In the genomic region with DNA sequence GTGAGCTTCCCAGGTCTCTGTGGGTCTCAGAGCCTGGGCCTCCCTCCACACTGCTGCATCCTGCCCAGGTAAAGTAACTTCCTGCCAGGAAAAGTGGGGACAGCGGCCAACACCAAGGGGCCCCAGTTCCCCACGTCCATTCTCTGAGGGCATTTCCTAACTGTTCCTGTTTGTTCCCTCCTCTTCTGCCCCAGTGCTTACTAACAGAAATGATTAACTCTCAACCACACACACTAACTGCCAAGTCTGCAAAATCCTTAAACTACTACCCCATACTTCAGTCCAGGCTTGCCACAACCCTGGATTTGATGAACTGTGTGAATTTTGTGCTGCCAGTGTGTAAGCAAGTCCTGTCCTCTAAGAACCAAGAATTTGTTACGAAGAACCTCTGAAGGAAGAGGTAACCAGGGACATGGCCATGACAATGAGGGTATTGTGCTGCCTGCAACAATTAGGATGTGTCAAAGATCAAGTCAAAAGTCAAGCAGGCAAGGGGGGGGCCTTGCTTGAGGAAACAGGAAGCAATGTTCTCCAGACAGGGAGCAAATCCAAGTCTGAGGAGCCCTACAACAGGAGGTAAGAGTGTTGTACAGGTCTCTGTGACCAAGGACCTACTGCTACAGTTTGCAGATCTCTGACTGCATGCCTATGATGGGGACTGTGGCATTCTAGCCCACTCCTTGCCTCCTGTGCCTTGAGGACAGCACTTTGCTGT, we compare ENCODE assay signal across 10 mouse cellular contexts. TPM values are rescaled to one million over a fixed set of nuclear protein-coding genes. Genes with fewer than 3 reads are reported as not detected.
DNase-seq lines count a peak whose midpoint lies in the region; ATAC-seq lines count a peak whose summit lies in the region.
"Had no signal": no experiment of that assay in that cellular context is flagged by ENCODE, and none has a peak within 500 bp of the region (broad histone marks: within the 10 kb centered on the region; RNA-seq: fewer than 3 reads in every experiment).

No protein-coding gene starts in this region.

- peak overlapping the region; percentile 59; the same call in 1 of the 2 replicates for H3K27ac ChIP-seq in forebrain, embryonic 10.5 days
- H3K27ac ChIP-seq in forebrain, embryonic 14.5 days (ENCODE audit: low read depth, low read length) = no peak overlapping the region
- 0 out of 2 replicates have a peak overlapping the region, but pooled peaks have one; percentile 30 for H3K27ac ChIP-seq in limb, embryonic 10.5 days
- no peak overlapping the region for H3K27ac ChIP-seq in midbrain, embryonic 16.5 days (ENCODE audit: low read length)

- H3K4me3 ChIP-seq in forebrain, embryonic 10.5 days = no peak overlapping the region
- no peak overlapping the region for H3K4me3 ChIP-seq in forebrain, embryonic 14.5 days (ENCODE audit: low read depth, low read length)
- H3K4me3 ChIP-seq in megakaryocyte, embryonic 14.5 days (replicated peaks) = peak overlapping the region; percentile 76
- H3K4me3 ChIP-seq in limb, embryonic 10.5 days = no peak overlapping the region
- H3K4me3 ChIP-seq in midbrain, embryonic 16.5 days (ENCODE audit: low read depth, low read length) = no peak overlapping the region

- ATAC-seq in forebrain, embryonic 14.5 days = no peak
- ATAC-seq in megakaryocyte, adult 5-6 weeks (ENCODE audit: poor library complexity, severe bottlenecking) = no peak
- no peak for ATAC-seq in midbrain, embryonic 16.5 days

- no peaks in the 10 kb centered on the region for H3K27me3 ChIP-seq in forebrain, embryonic 10.5 days (ENCODE audit: poor library complexity, severe bottlenecking)
- no peaks in the 10 kb centered on the region for H3K27me3 ChIP-seq in forebrain, embryonic 14.5 days (replicated peaks; ENCODE audit: control insufficient read depth, insufficient read depth, low read length)
- H3K27me3 ChIP-seq in megakaryocyte, embryonic 14.5 days (replicated peaks) = no peaks in the 10 kb centered on the region
- H3K27me3 ChIP-seq in limb, embryonic 10.5 days (ENCODE audit: low read depth, poor library complexity, severe bottlenecking) = no peaks in the 10 kb centered on the region
- H3K27me3 ChIP-seq in midbrain, embryonic 16.5 days (ENCODE audit: control insufficient read depth, insufficient read depth, low read depth, low read length) = no peaks in the 10 kb centered on the region

- H3K36me3 ChIP-seq in forebrain, embryonic 10.5 days (replicated peaks) = peaks cover 45% of the 10 kb centered on the region
- no peaks in the 10 kb centered on the region for H3K36me3 ChIP-seq in forebrain, embryonic 14.5 days (ENCODE audit: control insufficient read depth, insufficient read depth, low read length)
- H3K36me3 ChIP-seq in megakaryocyte, embryonic 14.5 days (replicated peaks; ENCODE audit: low read length) = peaks cover 99% of the 10 kb centered on the region
- H3K36me3 ChIP-seq in limb, embryonic 10.5 days = peaks cover 13% of the 10 kb centered on the region
- no peaks in the 10 kb centered on the region for H3K36me3 ChIP-seq in midbrain, embryonic 16.5 days (ENCODE audit: control insufficient read depth, insufficient read depth, low read length)

- DNase-seq in forebrain, embryonic 10.5 days (ENCODE audit: extremely low spot score, low spot score) = no peak
- no peak for DNase-seq in forebrain, embryonic 14.5 days (ENCODE audit: low spot score)
- no peak for DNase-seq in limb, embryonic 10.5 days (ENCODE audit: low spot score)
- DNase-seq in yolk sac, embryonic 10.5 days (ENCODE audit: low spot score) = peak; percentile 53
- DNase-seq in right cerebral cortex, postnatal 25 days = no peak
- DNase-seq: cerebellum, adult 9-11 months; thymus, adult 2 months had no signal

- no peak overlapping the region for H3K4me2 ChIP-seq in forebrain, embryonic 14.5 days (ENCODE audit: low read length)
- H3K4me2 ChIP-seq in midbrain, embryonic 16.5 days (ENCODE audit: low read length) = no peak overlapping the region

- 64% methylated on average over 3 of the region's 3 CpGs for WGBS in forebrain, embryonic 10.5 days
- 42% methylated on average over 3 of the region's 3 CpGs for WGBS in forebrain, embryonic 14.5 days
- 72% methylated on average over 3 of the region's 3 CpGs for WGBS in limb, embryonic 10.5 days
- 62% methylated on average over 3 of the region's 3 CpGs for WGBS in midbrain, embryonic 16.5 days

- no peak overlapping the region for H3K9ac ChIP-seq in forebrain, embryonic 14.5 days (ENCODE audit: low read length)
- no peak overlapping the region for H3K9ac ChIP-seq in midbrain, embryonic 16.5 days (ENCODE audit: low read depth, low read length)

- H3K4me1 ChIP-seq in forebrain, embryonic 10.5 days = peaks cover 73% of the 10 kb centered on the region
- H3K4me1 ChIP-seq in forebrain, embryonic 14.5 days (ENCODE audit: control insufficient read depth, insufficient read depth, low read length) = peaks cover 20% of the 10 kb centered on the region
- peaks cover 100% of the 10 kb centered on the region for H3K4me1 ChIP-seq in megakaryocyte, embryonic 14.5 days
- peaks cover 37% of the 10 kb centered on the region for H3K4me1 ChIP-seq in limb, embryonic 10.5 days
- 0 out of 2 replicates have a peak, but pooled peaks cover 2% of the 10 kb centered on the region for H3K4me1 ChIP-seq in midbrain, embryonic 16.5 days (ENCODE audit: control insufficient read depth, insufficient read depth, low read length)

- H3K9me3 ChIP-seq in forebrain, embryonic 10.5 days = no peaks in the 10 kb centered on the region
- H3K9me3 ChIP-seq in forebrain, embryonic 14.5 days (replicated peaks; ENCODE audit: control insufficient read depth, low read length) = no peaks in the 10 kb centered on the region
- H3K9me3 ChIP-seq in megakaryocyte, embryonic 14.5 days = no peaks in the 10 kb centered on the region
- H3K9me3 ChIP-seq in limb, embryonic 10.5 days (replicated peaks) = no peaks in the 10 kb centered on the region
- H3K9me3 ChIP-seq in midbrain, embryonic 16.5 days (replicated peaks; ENCODE audit: control insufficient read depth, low read length, poor library complexity, severe bottlenecking) = no peaks in the 10 kb centered on the region

RNA-seq across cellular contexts. Expression of gene Tspan14, which starts 35.3 kb away (rescaled TPM):
- polyA plus RNA-seq in forebrain, embryonic 10.5 days (2016; fragmentation: Nextera tagmentation; extraction: Ambion mirVana) = 89.3 and 93.9 TPM in 2 replicates
- polyA plus RNA-seq in forebrain, embryonic 14.5 days (2014; fragmentation: Nextera tagmentation; extraction: Ambion mirVana) = 101 and 105 TPM in 2 replicates
- 20.9 and 22.8 TPM in 2 replicates for polyA plus RNA-seq in megakaryocyte, embryonic 14.5 days (2012; ENCODE audit: insufficient read depth, low replicate concordance)
- 60.6 and 66.0 TPM in 2 replicates for total RNA-seq in megakaryocyte, adult 5-6 weeks (2015)
- total RNA-seq in megakaryocyte, adult 5-6 weeks (2017) = 72.4 and 76.5 TPM in 2 replicates
- 75.3 and 77.6 TPM in 2 replicates for polyA plus RNA-seq in limb, embryonic 10.5 days (2016; fragmentation: Nextera tagmentation; extraction: Ambion mirVana)
- 61.7 and 66.1 TPM in 2 replicates for polyA plus RNA-seq in midbrain, embryonic 16.5 days (2015; fragmentation: Nextera tagmentation; extraction: Ambion mirVana)

RNA-seq across cellular contexts. Expression of gene Sh2d4b, which starts 38.2 kb away (rescaled TPM):
- polyA plus RNA-seq in forebrain, embryonic 10.5 days (2016; fragmentation: Nextera tagmentation; extraction: Ambion mirVana) = 0.32 and 0.55 TPM in 2 replicates
- polyA plus RNA-seq in forebrain, embryonic 14.5 days (2014; fragmentation: Nextera tagmentation; extraction: Ambion mirVana) = 1.5 and 1.8 TPM in 2 replicates
- 1.1 and 7.2 TPM in 2 replicates for polyA plus RNA-seq in megakaryocyte, embryonic 14.5 days (2012; ENCODE audit: insufficient read depth, low replicate concordance)
- 0.30 and 0.31 TPM in 2 replicates for total RNA-seq in megakaryocyte, adult 5-6 weeks (2015)
- 0.18 and 0.28 TPM in 2 replicates for total RNA-seq in megakaryocyte, adult 5-6 weeks (2017)
- polyA plus RNA-seq in limb, embryonic 10.5 days (2016; fragmentation: Nextera tagmentation; extraction: Ambion mirVana) = 0.10 and 0.25 TPM in 2 replicates
- polyA plus RNA-seq in midbrain, embryonic 16.5 days (2015; fragmentation: Nextera tagmentation; extraction: Ambion mirVana) = 0.99 and 1.6 TPM in 2 replicates

Comparison
In these comparisons a context has a peak if more than half of its experiments do, and no peak if none do; other contexts are left out.
1. H3K27ac ChIP-seq: peak in forebrain, embryonic 10.5 days (single experiment) and limb, embryonic 10.5 days (single experiment); none in forebrain, embryonic 14.5 days (single experiment) and midbrain, embryonic 16.5 days (single experiment).